Mouse (Mus musculus): Measurements from ENCODE around the gene Mif4gd.

GRCm38 (mm10) chr11:115639540-115639939 is 26.8 kb upstream of the Mif4gd start:
- TF ChIP-seq CTCF (IDR thresholded peaks at IDR 0.05; ENCODE audit: low read depth) = no peak
- no peak for TF ChIP-seq EP300 (IDR thresholded peaks at IDR 0.05; ENCODE audit: low read depth)
